Mouse (Mus musculus) mammary gland, adult 2 months (tissue): ENCODE results near the gene Trp73. TPM values are rescaled to one million over a fixed set of nuclear protein-coding genes. Genes with fewer than 3 reads are reported as not detected.

Source experiments
- polyA plus RNA-seq: library from polyadenylated mRNA; depleted of rRNA; stranded (reverse); fragments of >200 nt; gene quantifications from 2 replicates; pipeline ENCODE4 v1.2.3, GENCODE M21; 2012; ENCODE audit warnings: low replicate concordance; rRNA removed

The Trp73 gene
- 0.60 and 0.76 TPM in 2 replicates for polyA plus RNA-seq

GRCm38 (mm10) chr4:154140182-154140212, at the start of gene Trp73:
Gene Trp73 (minus strand): TSS chr4:154140208.

GRCm38 (mm10) chr4:154170506-154171150, 30.6 kb upstream of the Trp73 start, which contains the start of gene Megf6:
Gene Megf6 (plus strand): TSS chr4:154170730.

GRCm38 (mm10) chr4:154160538-154161390, 20.8 kb upstream of the Trp73 start, which contains the start of gene Tprgl:
Gene Tprgl (minus strand): TSS chr4:154160666.

GRCm38 (mm10) chr4:154142211-154143040, 2.4 kb upstream of the Trp73 start, which contains the start of gene Wrap73:
Gene Wrap73 (plus strand): TSS chr4:154142372.

DNA sequence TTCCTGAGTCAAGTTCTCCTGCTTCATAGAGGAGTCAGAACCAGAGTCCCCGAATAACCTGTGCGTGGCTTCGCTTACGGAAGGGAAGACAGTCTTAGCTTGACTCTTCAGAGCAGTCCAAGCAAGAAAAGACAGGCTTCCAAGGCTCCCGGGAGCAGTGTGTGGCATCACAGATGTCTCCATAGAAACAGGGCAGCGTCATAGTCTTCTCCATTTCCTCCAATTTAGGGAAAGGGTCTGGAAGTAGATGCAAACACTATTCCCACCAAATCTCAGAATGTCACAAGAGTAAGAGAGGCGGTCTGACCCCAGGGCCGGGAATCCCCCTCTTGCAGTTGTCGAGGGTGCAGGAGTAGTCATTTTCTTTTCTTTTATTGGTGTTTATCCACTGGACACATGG, 97.4 kb downstream of the Trp73 start, which contains the start of gene Ccdc27:
TSS of gene Ccdc27 (minus strand) at position 101 of the 400 bp plus-strand sequence.

GRCm38 (mm10) chr4:154025641-154026440, 114.2 kb downstream of the Trp73 start, which contains the start of gene Smim1:
Gene Smim1 (minus strand): TSS chr4:154026230.

DNA sequence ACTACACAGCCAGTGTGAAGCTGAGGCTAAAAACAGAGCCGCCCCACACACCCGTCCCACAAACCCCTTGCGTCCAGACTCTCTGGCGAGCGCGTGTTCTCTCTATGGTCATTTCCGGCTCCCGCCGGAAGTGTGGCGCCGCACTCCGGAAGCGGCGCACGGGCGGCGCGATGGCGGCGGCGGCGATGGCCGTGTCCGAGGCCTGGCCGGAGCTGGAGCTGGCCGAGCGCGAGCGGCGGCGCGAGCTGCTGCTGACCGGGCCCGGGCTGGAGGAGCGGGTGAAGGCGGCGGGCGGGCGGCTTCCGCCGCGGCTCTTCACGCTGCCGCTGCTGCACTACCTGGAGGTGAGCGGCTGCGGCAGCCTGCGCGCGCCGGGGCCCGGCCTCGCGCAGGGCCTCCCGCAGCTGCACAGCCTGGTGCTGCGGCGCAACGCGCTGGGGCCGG, 128.3 kb downstream of the Trp73 start, which contains the start of gene Lrrc47:
TSS of gene Lrrc47 (plus strand) at position 86 of the 444 bp plus-strand sequence.

Other genes with a start within 250 kb of the Trp73 start
- gene A430005L14Rik, start 183.0 kb downstream of the Trp73 start, polyA plus RNA-seq: 32.2 and 45.9 TPM in 2 replicates
- 11.6 and 23.2 TPM in 2 replicates for gene Dffb, start 165.1 kb downstream of the Trp73 start, polyA plus RNA-seq
- 16.1 and 18.7 TPM in 2 replicates for gene Cep104, start 165.0 kb downstream of the Trp73 start, polyA plus RNA-seq
- gene Lrrc47, start 128.5 kb downstream of the Trp73 start, polyA plus RNA-seq: 48.9 and 79.6 TPM in 2 replicates
- gene Smim1, start 114.0 kb downstream of the Trp73 start, polyA plus RNA-seq: 64.3 and 73.3 TPM in 2 replicates
- gene Ccdc27, start 97.5 kb downstream of the Trp73 start, polyA plus RNA-seq: 0.07 TPM in 1 of 2 replicates, not detected in the other
- gene Wrap73, start 2.2 kb upstream of the Trp73 start, polyA plus RNA-seq: 22.3 and 26.0 TPM in 2 replicates
- gene Tprgl, start 20.5 kb upstream of the Trp73 start, polyA plus RNA-seq: 199 and 220 TPM in 2 replicates
- gene Megf6, start 30.5 kb upstream of the Trp73 start, polyA plus RNA-seq: 4.8 and 6.1 TPM in 2 replicates
- gene Arhgef16, start 161.5 kb upstream of the Trp73 start, polyA plus RNA-seq: 9.7 and 10.4 TPM in 2 replicates
- gene B230104I21Rik, start 195.9 kb upstream of the Trp73 start, polyA plus RNA-seq: not detected in 2 replicates